Mouse (Mus musculus) liver, embryonic 14.5 days (tissue): ENCODE results near the gene Tbc1d10a. TPM values are rescaled to one million over a fixed set of nuclear protein-coding genes. Genes with fewer than 3 reads are reported as not detected.
A peak's percentile ranks its signal among the peaks of the same experiment; 100 is the strongest.

ENCODE experiments used
- ATAC-seq: fragments of 200-750 bp; cut with Nextera tagmentation; 2 replicates; pipeline ENCODE4 v1.8.0; 2017; ENCODE audit warnings: moderate number of reproducible peaks, mild to moderate bottlenecking, moderate library complexity; ENCODE audit not compliant: insufficient read depth
- DNase-seq, 3 experiments: peaks; one replicate each; pipeline ENCODE4 v3.0.0-alpha.2; 2012 to 2013; ENCODE audit warnings: low read depth in 3 of 3, low spot score in 3 of 3
- H3K27ac ChIP-seq: fragments of 300-500 bp; sonication (generic); 2 replicates; pipeline ENCODE4 v1.5.1; 2014; ENCODE audit warnings: moderate library complexity, mild to moderate bottlenecking, control low read depth, inconsistent platforms
- H3K27me3 ChIP-seq: fragments of 300-500 bp; sonication (generic); 2 replicates; pipeline ENCODE4 v1.6.1; 2014; ENCODE audit warnings: mild to moderate bottlenecking, low read length, moderate library complexity; ENCODE audit not compliant: control insufficient read depth, insufficient read depth
- H3K36me3 ChIP-seq: fragments of 300-500 bp; sonication (generic); replicated peaks from 2 replicates; pipeline ENCODE4 v1.6.1; 2014; ENCODE audit warnings: low read depth; ENCODE audit not compliant: control insufficient read depth, insufficient read depth
- H3K4me1 ChIP-seq, 2 experiments: fragments of 200-500 bp in 1 of 2; fragments of 300-500 bp in 1 of 2; sonication (generic) in 1 of 2; replicated peaks; 2 replicates each; pipeline ENCODE4 v1.6.1; 2012 to 2014; ENCODE audit warnings: antibody characterized with exemption in 1 of 2, inconsistent platforms in 1 of 2, low read length in 1 of 2; ENCODE audit not compliant: control insufficient read depth in 2 of 2, insufficient read depth in 2 of 2
- H3K4me2 ChIP-seq: fragments of 300-500 bp; sonication (generic); 2 replicates; pipeline ENCODE4 v1.6.1; 2014; ENCODE audit warnings: low read depth, mild to moderate bottlenecking, control low read depth, moderate library complexity
- H3K4me3 ChIP-seq, 2 experiments: fragments of 200-500 bp in 1 of 2; fragments of 300-500 bp in 1 of 2; sonication (generic) in 1 of 2; 2 replicates each; pipeline ENCODE4 v1.5.1; 2012 to 2014; ENCODE audit warnings: low read depth in 2 of 2, low read length in 2 of 2, mild to moderate bottlenecking in 2 of 2, control low read depth in 1 of 2, inconsistent platforms in 1 of 2, moderate library complexity in 1 of 2; ENCODE audit not compliant: insufficient read depth in 1 of 2
- H3K9ac ChIP-seq: fragments of 300-500 bp; sonication (generic); replicated peaks from 2 replicates; pipeline ENCODE4 v1.6.1; 2014; ENCODE audit warnings: mild to moderate bottlenecking, control low read depth, moderate library complexity
- H3K9me3 ChIP-seq: fragments of 300-500 bp; sonication (generic); 2 replicates; pipeline ENCODE4 v1.6.1; 2016; ENCODE audit warnings: low read length, mixed read lengths; ENCODE audit not compliant: control insufficient read depth
- CTCF ChIP-seq: IDR thresholded peaks from 2 replicates; pipeline ENCODE4 v1.5.1; 2016; ENCODE audit warnings: antibody characterized with exemption, low read depth, control low read depth
- EP300 ChIP-seq: IDR thresholded peaks from 2 replicates; pipeline ENCODE4 v1.6.1; 2016; ENCODE audit warnings: antibody characterized with exemption, low read depth
- WGBS: fragments of 180-500 bp; shearing (Covaris S2); extraction: QIAGEN DNeasy Blood & Tissue Kit; methylation state at CpG from one replicate; pipeline ENCODE4 v1.1.7; 2014; ENCODE audit not compliant: insufficient replicate concordance; 5-methylcytosine and 5-hydroxymethylcytosine counted together
- microRNA-seq: library from miRNA; unstranded; fragments of <30 nt; microRNA quantifications from one replicate; pipeline ENCODE4, GENCODE M21; 2016
- polyA plus RNA-seq, 2 experiments: library from polyadenylated mRNA; depleted of rRNA in 1 of 2; stranded (reverse) in 1 of 2; unstranded in 1 of 2; fragments of >200 nt; fragmentation: Nextera tagmentation in 1 of 2; extraction: Ambion mirVana in 1 of 2; gene quantifications; 2 replicates each; pipeline versions ENCODE4 v1.2.1 to v1.2.3; 2012 to 2014

The Tbc1d10a gene
- polyA plus RNA-seq, 2 experiments, result 2.6 to 6.2 TPM

DNA sequence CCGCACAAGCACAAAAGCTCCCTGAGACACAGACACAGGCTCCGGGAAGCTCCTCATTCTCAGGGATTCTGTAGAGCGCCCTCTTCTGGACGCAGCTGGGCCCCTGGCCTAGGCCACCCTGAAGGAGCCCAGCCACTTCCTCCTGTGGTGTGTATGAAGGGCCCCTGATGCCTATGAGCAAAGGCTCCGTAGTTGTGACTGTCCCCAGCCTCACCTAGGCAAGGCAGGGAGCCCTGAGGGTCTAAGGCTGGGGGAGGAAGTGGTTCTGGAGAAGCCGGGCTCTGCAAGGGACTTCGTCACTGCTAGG lies 74.6 kb downstream of the Tbc1d10a start:
- H3K9ac ChIP-seq, result no peak overlapping the region
- no peak overlapping the region for H3K27ac ChIP-seq
- H3K4me1 ChIP-seq, result peaks cover 0 to 2% of the 10 kb centered on the region in 2 experiments; a peak in 2 of 4 replicates
- H3K4me3 ChIP-seq, result no peak overlapping the region
- H3K9me3 ChIP-seq, result no peaks in the 10 kb centered on the region
- H3K36me3 ChIP-seq, result no peaks in the 10 kb centered on the region
- DNase-seq (peak; percentile 33 to 45 (median 37)), ATAC-seq (0 out of 2 replicates have a peak, but pooled peaks have one; percentile 19)
- no peak overlapping the region for H3K4me2 ChIP-seq
- 23% methylated on average over 7 of the region's 7 CpGs for WGBS
- peak; percentile 77 for TF ChIP-seq CTCF
- no peak for TF ChIP-seq EP300
- peaks cover 14% of the 10 kb centered on the region for H3K27me3 ChIP-seq

- WGBS, result 41% methylated on average over 5 of the region's 5 CpGs
- peaks cover 22% of the 10 kb centered on the region for H3K27me3 ChIP-seq
Measured at GRCm38 (mm10) chr11:4261969-4262368, 75.4 kb downstream of the Tbc1d10a start.

DNA sequence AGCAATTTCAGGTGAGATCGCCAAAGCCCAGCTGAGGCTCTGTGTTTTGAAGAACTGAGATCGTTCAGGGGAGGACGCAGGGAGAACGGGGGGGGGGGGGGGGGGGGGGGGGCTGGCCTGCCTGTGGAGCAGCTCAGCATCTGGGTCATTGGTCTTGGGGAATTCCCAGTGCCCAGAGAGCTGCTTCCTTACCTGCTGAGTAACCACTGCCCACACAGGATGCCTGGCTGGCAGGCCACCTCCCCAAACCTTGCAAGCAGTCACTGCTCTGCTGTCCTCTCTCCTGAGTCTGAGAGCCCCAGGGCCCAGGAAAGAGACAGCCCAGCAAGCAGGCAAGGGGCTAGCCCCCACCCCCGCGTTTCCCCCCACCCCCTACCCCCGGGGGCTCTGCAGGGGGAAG lies 76.3 kb downstream of the Tbc1d10a start:
- Histone ChIP-seq H3K36me3 (no peaks in the 10 kb centered on the region), H3K27me3 (peaks cover 31% of the 10 kb centered on the region), H3K4me1 (peaks cover 0 to 2% of the 10 kb centered on the region in 2 experiments; a peak in 2 of 4 replicates), H3K4me3 (no peak overlapping the region), H3K9ac (no peak overlapping the region), H3K4me2 (no peak overlapping the region), H3K27ac (no peak overlapping the region), H3K9me3 (no peaks in the 10 kb centered on the region)
- TF ChIP-seq CTCF, result no peak
- DNase-seq (no peak), ATAC-seq (no peak)
- WGBS, result 22% methylated on average over 7 of the region's 7 CpGs

More at GRCm38 (mm10) chr11:4261969-4262368, 75.4 kb downstream of the Tbc1d10a start:
- no peak for DNase-seq
- Histone ChIP-seq H3K27ac (no peak overlapping the region), H3K4me2 (no peak overlapping the region), H3K9ac (no peak overlapping the region), H3K9me3 (no peaks in the 10 kb centered on the region), H3K4me1 (peaks cover 0 to 2% of the 10 kb centered on the region in 2 experiments; a peak in 2 of 4 replicates), H3K36me3 (no peaks in the 10 kb centered on the region), H3K4me3 (no peak overlapping the region)
- no peak for ATAC-seq
- TF ChIP-seq EP300 (no peak), CTCF (no peak; the same call in 1 of the 2 replicates)

DNA sequence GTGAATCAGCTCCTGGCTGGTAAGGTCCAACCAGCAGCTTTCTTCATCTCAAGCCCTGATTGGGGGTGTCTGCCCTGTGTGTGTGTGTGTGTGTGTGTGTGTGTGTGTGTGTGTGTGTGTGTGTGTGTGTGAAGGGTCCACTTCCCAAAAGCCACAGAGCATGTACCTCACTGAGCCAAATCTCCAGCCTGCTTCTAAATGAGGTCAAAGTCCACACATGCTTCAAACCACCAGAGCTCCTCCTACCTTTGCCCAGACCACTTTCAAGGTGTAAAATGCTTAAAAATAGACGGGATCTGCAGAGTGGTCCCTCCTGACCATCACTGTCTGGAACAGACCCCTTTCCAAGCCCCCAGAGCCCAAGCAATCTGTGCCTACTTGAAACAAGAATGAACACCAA lies 76.7 kb downstream of the Tbc1d10a start:
- H3K36me3 ChIP-seq, result no peaks in the 10 kb centered on the region
- H3K4me2 ChIP-seq, result no peak overlapping the region
- H3K4me3 ChIP-seq, result no peak overlapping the region
- DNase-seq (no peak), ATAC-seq (no peak)
- H3K4me1 ChIP-seq, result peaks cover 0 to 2% of the 10 kb centered on the region in 2 experiments; a peak in 2 of 4 replicates
- H3K27me3 ChIP-seq, result peaks cover 35% of the 10 kb centered on the region
- H3K27ac ChIP-seq, result no peak overlapping the region
- TF ChIP-seq EP300, result no peak
- TF ChIP-seq CTCF, result no peak
- no peak overlapping the region for H3K9ac ChIP-seq
- 13% methylated on average over 1 of the region's 1 CpGs for WGBS
- no peaks in the 10 kb centered on the region for H3K9me3 ChIP-seq

DNA sequence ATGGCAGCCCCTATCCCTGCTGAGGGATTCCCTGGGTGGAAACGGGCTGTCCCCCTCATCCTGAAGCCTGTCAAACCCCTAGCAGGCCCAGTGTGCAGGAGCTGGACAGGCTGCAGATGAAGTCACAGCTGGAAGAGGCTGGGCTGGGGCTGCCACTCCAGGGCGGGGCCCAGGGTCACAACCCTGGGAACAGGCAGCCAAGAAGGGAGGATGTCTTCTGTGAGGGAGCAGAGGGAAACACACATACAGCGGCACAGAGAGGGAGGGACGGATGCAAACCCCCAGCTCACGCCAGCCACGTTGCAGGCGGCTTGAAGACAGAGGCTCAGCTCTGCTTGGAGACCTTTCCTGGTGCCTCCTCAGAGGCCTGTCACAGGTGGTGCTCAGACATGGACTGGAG lies 77.5 kb downstream of the Tbc1d10a start:
- no peak for ATAC-seq
- peaks cover 0 to 2% of the 10 kb centered on the region in 2 experiments; a peak in 2 of 4 replicates for H3K4me1 ChIP-seq
- H3K27ac ChIP-seq, result no peak overlapping the region
- TF ChIP-seq CTCF (no peak), EP300 (no peak)
- peaks cover 39% of the 10 kb centered on the region for H3K27me3 ChIP-seq
- no peak overlapping the region for H3K4me3 ChIP-seq
- H3K4me2 ChIP-seq, result no peak overlapping the region
- WGBS, result 55% methylated on average over 7 of the region's 7 CpGs
- no peak overlapping the region for H3K9ac ChIP-seq
- no peaks in the 10 kb centered on the region for H3K9me3 ChIP-seq
- no peak for DNase-seq
- no peaks in the 10 kb centered on the region for H3K36me3 ChIP-seq

Small RNA genes within 50 kb of the gene (microRNA-seq; reads per million reads assigned to microRNA genes)
- 5.1 reads per million, percentile 7 among the genes with 10 or more reads in this experiment for gene Mir3060

Other genes with a start within 250 kb of the Tbc1d10a start
- 29.4 and 35.4 TPM in 2 replicates for gene Pes1, start 222.8 kb upstream of the Tbc1d10a start, polyA plus RNA-seq (2012; rRNA removed)
- gene Pes1, start 222.8 kb upstream of the Tbc1d10a start, polyA plus RNA-seq (2014; fragmentation: Nextera tagmentation; extraction: Ambion mirVana), result 33.1 and 34.2 TPM in 2 replicates
- gene 4930556J24Rik, start 210.0 kb upstream of the Tbc1d10a start, polyA plus RNA-seq (2012; rRNA removed), result not detected in 2 replicates
- not detected in 2 replicates for gene 4930556J24Rik, start 210.0 kb upstream of the Tbc1d10a start, polyA plus RNA-seq (2014; fragmentation: Nextera tagmentation; extraction: Ambion mirVana)
- gene Gal3st1, start 203.2 kb upstream of the Tbc1d10a start, polyA plus RNA-seq (2012; rRNA removed), result 0.87 and 1.5 TPM in 2 replicates
- 0.65 and 1.00 TPM in 2 replicates for gene Gal3st1, start 203.2 kb upstream of the Tbc1d10a start, polyA plus RNA-seq (2014; fragmentation: Nextera tagmentation; extraction: Ambion mirVana)
- gene Sec14l4, start 155.3 kb upstream of the Tbc1d10a start, polyA plus RNA-seq (2012; rRNA removed), result 0.93 and 1.1 TPM in 2 replicates
- 1.6 and 2.1 TPM in 2 replicates for gene Sec14l4, start 155.3 kb upstream of the Tbc1d10a start, polyA plus RNA-seq (2014; fragmentation: Nextera tagmentation; extraction: Ambion mirVana)
- gene Sec14l3, start 121.9 kb upstream of the Tbc1d10a start, polyA plus RNA-seq (2012; rRNA removed), result not detected in 2 replicates
- not detected in 2 replicates for gene Sec14l3, start 121.9 kb upstream of the Tbc1d10a start, polyA plus RNA-seq (2014; fragmentation: Nextera tagmentation; extraction: Ambion mirVana)
- gene Mtfp1, start 91.3 kb upstream of the Tbc1d10a start, polyA plus RNA-seq (2012; rRNA removed), result 13.3 and 16.7 TPM in 2 replicates
- 20.6 and 22.5 TPM in 2 replicates for gene Mtfp1, start 91.3 kb upstream of the Tbc1d10a start, polyA plus RNA-seq (2014; fragmentation: Nextera tagmentation; extraction: Ambion mirVana)
- gene Sec14l2, start 63.4 kb upstream of the Tbc1d10a start, polyA plus RNA-seq (2012; rRNA removed), result 6.9 and 9.5 TPM in 2 replicates
- gene Sec14l2, start 63.4 kb upstream of the Tbc1d10a start, polyA plus RNA-seq (2014; fragmentation: Nextera tagmentation; extraction: Ambion mirVana), result 4.5 and 6.0 TPM in 2 replicates
- gene Rnf215, start 51.6 kb upstream of the Tbc1d10a start, polyA plus RNA-seq (2012; rRNA removed), result 4.8 and 5.1 TPM in 2 replicates
- 4.3 and 6.2 TPM in 2 replicates for gene Rnf215, start 51.6 kb upstream of the Tbc1d10a start, polyA plus RNA-seq (2014; fragmentation: Nextera tagmentation; extraction: Ambion mirVana)
- 0.88 and 0.97 TPM in 2 replicates for gene Ccdc157, start 26.5 kb upstream of the Tbc1d10a start, polyA plus RNA-seq (2012; rRNA removed)
- gene Ccdc157, start 26.5 kb upstream of the Tbc1d10a start, polyA plus RNA-seq (2014; fragmentation: Nextera tagmentation; extraction: Ambion mirVana), result 0.32 and 0.47 TPM in 2 replicates
- gene Sf3a1, start 26.4 kb upstream of the Tbc1d10a start, polyA plus RNA-seq (2012; rRNA removed), result 16.4 and 18.6 TPM in 2 replicates
- gene Sf3a1, start 26.4 kb upstream of the Tbc1d10a start, polyA plus RNA-seq (2014; fragmentation: Nextera tagmentation; extraction: Ambion mirVana), result 23.5 and 24.2 TPM in 2 replicates
- gene Castor1, start 31.4 kb downstream of the Tbc1d10a start, polyA plus RNA-seq (2012; rRNA removed), result 1.0 and 1.1 TPM in 2 replicates
- 1.4 and 1.5 TPM in 2 replicates for gene Castor1, start 31.4 kb downstream of the Tbc1d10a start, polyA plus RNA-seq (2014; fragmentation: Nextera tagmentation; extraction: Ambion mirVana)
- 0.85 and 0.88 TPM in 2 replicates for gene Osm, start 49.6 kb downstream of the Tbc1d10a start, polyA plus RNA-seq (2012; rRNA removed)
- gene Osm, start 49.6 kb downstream of the Tbc1d10a start, polyA plus RNA-seq (2014; fragmentation: Nextera tagmentation; extraction: Ambion mirVana), result 0.34 and 0.41 TPM in 2 replicates
- 0.02 TPM in 1 of 2 replicates, not detected in the other for gene Lif, start 70.8 kb downstream of the Tbc1d10a start, polyA plus RNA-seq (2012; rRNA removed)
- not detected in 2 replicates for gene Lif, start 70.8 kb downstream of the Tbc1d10a start, polyA plus RNA-seq (2014; fragmentation: Nextera tagmentation; extraction: Ambion mirVana)